Mouse (Mus musculus) limb, embryonic 14.5 days (tissue): ENCODE data around the gene Kdf1. TPM values are rescaled to one million over a fixed set of nuclear protein-coding genes. Genes with fewer than 3 reads are reported as not detected.

Source experiments
- ATAC-seq: fragments of 200-750 bp; cut with Nextera tagmentation; 2 replicates; pipeline ENCODE4 v1.8.0; 2017; ENCODE audit warnings: low read depth, moderate number of reproducible peaks, moderate TSS enrichment; ENCODE audit not compliant: low FRiP score
- DNase-seq: peaks from one replicate; pipeline ENCODE4 v3.0.0-alpha.2; 2015; ENCODE audit warnings: low spot score
- H3K27ac ChIP-seq: fragments of 300-500 bp; sonication (generic); replicated peaks from 2 replicates; pipeline ENCODE4 v1.5.1; 2014; ENCODE audit warnings: low read depth, mild to moderate bottlenecking, low read length, moderate library complexity, mixed read lengths
- H3K27me3 ChIP-seq: fragments of 300-500 bp; sonication (generic); 2 replicates; pipeline ENCODE4 v1.6.1; 2014; ENCODE audit warnings: low read length, mixed read lengths; ENCODE audit not compliant: control insufficient read depth, insufficient read depth
- H3K36me3 ChIP-seq: fragments of 300-500 bp; sonication (generic); 2 replicates; pipeline ENCODE4 v1.6.1; 2014; ENCODE audit warnings: mild to moderate bottlenecking, low read length, moderate library complexity, mixed read lengths; ENCODE audit not compliant: control insufficient read depth, insufficient read depth
- H3K4me1 ChIP-seq: fragments of 300-500 bp; sonication (generic); 2 replicates; pipeline ENCODE4 v1.6.1; 2014; ENCODE audit warnings: antibody characterized with exemption, low read length, mixed read lengths; ENCODE audit not compliant: control insufficient read depth, insufficient read depth
- H3K4me2 ChIP-seq: fragments of 300-500 bp; sonication (generic); replicated peaks from 2 replicates; pipeline ENCODE4 v1.6.1; 2014; ENCODE audit warnings: low read depth, mild to moderate bottlenecking, low read length, moderate library complexity; ENCODE audit not compliant: severe bottlenecking
- H3K4me3 ChIP-seq: fragments of 300-500 bp; sonication (generic); replicated peaks from 2 replicates; pipeline ENCODE4 v1.5.1; 2014; ENCODE audit warnings: low read length
- H3K9ac ChIP-seq: fragments of 300-500 bp; sonication (generic); 2 replicates; pipeline ENCODE4 v1.6.1; 2014; ENCODE audit warnings: mild to moderate bottlenecking, low read depth, low read length, moderate library complexity; ENCODE audit not compliant: severe bottlenecking
- H3K9me3 ChIP-seq: fragments of 300-500 bp; sonication (generic); 2 replicates; pipeline ENCODE4 v1.6.1; 2016; ENCODE audit warnings: low read length; ENCODE audit not compliant: control insufficient read depth
- POLR2A ChIP-seq: fragments of 200-500 bp; IDR thresholded peaks from 2 replicates; pipeline ENCODE4 v1.8.0; 2012; ENCODE audit warnings: inconsistent platforms, mild to moderate bottlenecking, moderate library complexity, borderline replicate concordance; ENCODE audit not compliant: insufficient read depth, insufficient read length; ENCODE audit errors: extremely low read depth
- WGBS: fragments of 180-500 bp; shearing (Covaris S2); extraction: QIAGEN DNeasy Blood & Tissue Kit; methylation state at CpG from one replicate; pipeline ENCODE4 v1.1.7; 2014; 5-methylcytosine and 5-hydroxymethylcytosine counted together
- polyA plus RNA-seq, 2 experiments: library from polyadenylated mRNA; depleted of rRNA in 1 of 2; stranded (reverse) in 1 of 2; unstranded in 1 of 2; fragments of >200 nt; fragmentation: Nextera tagmentation in 1 of 2; extraction: Ambion mirVana in 1 of 2; gene quantifications; 2 replicates each; pipeline versions ENCODE4 v1.2.1 to v1.2.3; 2012 to 2014

Gene Kdf1
- polyA plus RNA-seq, 2 experiments = 7.1 to 13.5 TPM

DNA sequence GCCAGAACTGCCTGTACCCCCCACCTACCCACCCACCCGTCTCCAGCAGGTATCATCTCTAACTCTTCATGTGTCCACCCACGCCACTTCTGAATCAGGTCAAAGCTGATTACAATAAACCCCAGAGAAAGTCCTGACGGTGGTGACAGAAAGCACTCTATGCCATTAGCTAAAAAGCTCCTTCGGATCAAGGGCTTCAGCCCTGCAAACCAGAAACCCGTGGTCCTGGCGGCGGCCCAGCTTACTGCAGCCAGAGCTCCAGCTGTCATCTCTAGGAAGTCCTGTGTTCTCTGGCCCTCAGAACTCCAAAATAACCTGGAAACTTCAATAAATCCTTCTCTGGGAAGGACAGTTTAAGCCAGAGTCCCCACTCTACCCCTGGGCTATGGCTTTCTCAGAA is 23.1 kb upstream of the Kdf1 start:
- WGBS = 36% methylated on average over 7 of the region's 7 CpGs

DNA sequence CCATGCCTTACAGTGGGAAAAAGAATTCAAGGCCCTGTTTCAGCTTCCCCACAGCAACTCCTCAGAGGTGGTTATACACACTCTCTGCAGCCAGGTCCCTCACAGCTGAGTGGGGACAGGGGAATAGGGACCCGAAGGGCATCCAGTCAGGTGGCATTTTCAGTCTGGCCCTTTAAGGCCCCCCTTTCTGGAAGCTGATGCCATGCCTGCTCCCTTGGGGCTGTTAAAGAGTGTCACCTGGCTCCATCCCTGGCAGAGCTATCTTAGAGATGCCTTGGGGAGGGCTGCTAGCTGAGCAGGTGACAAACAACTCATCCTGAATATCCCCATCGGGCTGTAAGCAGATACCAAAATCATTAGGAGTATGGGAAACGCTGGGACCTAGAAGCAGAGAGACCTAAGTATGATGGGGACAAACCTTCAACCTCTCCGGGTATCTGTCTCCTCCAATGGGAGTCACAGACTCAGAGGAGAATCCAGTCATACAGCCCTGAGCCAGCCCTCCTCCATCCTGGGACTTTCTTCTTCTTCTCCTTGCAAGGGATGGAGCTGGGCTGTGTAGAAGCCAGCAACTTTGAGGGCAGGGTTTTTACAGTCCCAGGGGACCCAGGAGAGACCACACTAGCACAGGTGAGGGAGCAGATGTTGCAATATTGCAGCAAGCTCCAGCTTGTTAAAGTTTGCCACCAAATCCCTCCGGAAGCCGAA is 21.9 kb upstream of the Kdf1 start:
- H3K4me3 ChIP-seq = peak overlapping the region; percentile 66
- no peak overlapping the region for H3K9ac ChIP-seq
- H3K27me3 ChIP-seq = peaks cover 54% of the 10 kb centered on the region
- H3K4me2 ChIP-seq = peak overlapping the region; percentile 99
- no peaks in the 10 kb centered on the region for H3K36me3 ChIP-seq
- TF ChIP-seq POLR2A = no peak
- ATAC-seq (no peak), DNase-seq (no peak)
- WGBS = 24% methylated on average over 6 of the region's 6 CpGs
- no peaks in the 10 kb centered on the region for H3K9me3 ChIP-seq
- no peak overlapping the region for H3K27ac ChIP-seq
- peaks cover 15% of the 10 kb centered on the region for H3K4me1 ChIP-seq

More for the DNA sequence above, 23.1 kb upstream of the Kdf1 start:
- Histone ChIP-seq H3K27me3 (peaks cover 52% of the 10 kb centered on the region), H3K4me3 (no peak overlapping the region), H3K27ac (no peak overlapping the region), H3K36me3 (no peaks in the 10 kb centered on the region), H3K9me3 (no peaks in the 10 kb centered on the region), H3K9ac (no peak overlapping the region), H3K4me2 (no peak overlapping the region), H3K4me1 (peaks cover 15% of the 10 kb centered on the region)
- DNase-seq (no peak), ATAC-seq (no peak)
- TF ChIP-seq POLR2A = no peak

DNA sequence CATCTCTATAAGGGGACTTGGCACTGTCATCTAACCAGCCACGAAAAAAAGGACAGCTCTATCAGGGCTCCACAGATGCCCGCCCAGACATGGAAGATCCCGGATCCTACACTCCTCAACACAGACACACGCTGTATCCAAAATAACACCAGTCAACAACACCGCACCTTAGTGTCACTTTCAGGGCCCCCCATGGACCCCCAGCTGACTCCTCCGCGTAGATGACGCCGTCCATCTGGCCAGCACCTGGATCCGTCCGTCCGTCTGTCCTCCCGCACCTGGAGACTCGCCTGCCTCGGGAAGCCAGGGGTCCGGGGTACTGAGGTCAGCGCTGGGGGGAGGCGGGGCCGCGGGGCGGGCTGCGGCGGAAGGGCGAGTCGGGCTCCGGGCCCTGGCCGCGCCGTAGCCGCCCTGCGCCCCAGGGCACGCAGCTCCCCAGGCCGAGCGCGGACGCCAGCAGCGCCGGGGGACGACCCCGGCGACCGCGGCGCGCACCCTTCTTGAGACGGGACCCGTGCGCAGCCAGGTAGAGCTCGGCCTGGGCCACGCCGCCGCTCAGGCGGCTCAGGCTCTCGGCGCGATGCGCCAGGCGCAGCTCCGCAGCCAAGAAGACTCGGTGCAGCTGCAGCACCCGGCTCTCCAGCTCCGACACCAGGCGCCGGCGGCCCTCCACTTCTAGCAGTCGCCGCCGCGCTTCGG is 21.2 kb upstream of the Kdf1 start:
- peak; percentile 6; the same call in 1 of the 2 replicates for ATAC-seq
- no peak overlapping the region for H3K27ac ChIP-seq
- H3K9ac ChIP-seq = peak overlapping the region; percentile 68
- under 1% methylated on average over 44 of the region's 70 CpGs for WGBS
- TF ChIP-seq POLR2A = no peak
- no peaks in the 10 kb centered on the region for H3K9me3 ChIP-seq
- H3K27me3 ChIP-seq = peaks cover 54% of the 10 kb centered on the region
- H3K36me3 ChIP-seq = no peaks in the 10 kb centered on the region
- H3K4me2 ChIP-seq = peak overlapping the region; percentile 99
- H3K4me1 ChIP-seq = peaks cover 15% of the 10 kb centered on the region
- DNase-seq = no peak
- peak overlapping the region; percentile 66 for H3K4me3 ChIP-seq

DNA sequence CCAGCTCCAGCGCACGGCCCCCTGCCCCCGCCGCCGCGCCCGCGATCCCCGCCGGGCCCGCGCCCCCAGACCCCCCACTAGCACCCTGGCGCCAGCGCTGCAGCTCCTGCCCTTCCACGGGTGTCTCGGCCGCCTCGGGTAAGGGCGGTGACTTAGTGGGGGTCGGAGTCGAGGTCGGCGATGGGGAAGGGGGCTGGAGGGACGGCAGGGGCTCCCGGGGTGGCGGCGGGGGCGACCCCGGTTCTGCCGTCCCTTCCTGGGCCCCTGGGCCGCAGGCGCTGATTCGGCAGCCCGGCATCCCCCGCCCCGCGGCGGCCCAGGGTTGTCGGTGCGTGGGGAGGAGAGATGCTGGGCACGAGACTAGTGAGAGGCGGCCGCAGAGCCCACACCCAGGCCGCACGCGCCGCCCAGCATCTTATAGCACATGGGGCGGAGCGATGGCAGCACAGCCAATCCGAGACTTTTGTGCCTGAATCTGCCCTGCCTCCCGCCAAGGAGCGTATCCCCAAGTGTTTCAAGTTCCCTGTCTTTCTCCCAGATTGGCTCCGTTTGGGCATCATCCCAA is 20.5 kb upstream of the Kdf1 start, which contains the start of gene Trnp1:
TSS of gene Trnp1 (minus strand) at position 391 of the 565 bp plus-strand sequence.
- ATAC-seq (peak; percentile 93), DNase-seq (peak; percentile 93)
- Histone ChIP-seq H3K9me3 (no peaks in the 10 kb centered on the region), H3K9ac (peak within 1 kb of the TSS; percentile 68), H3K36me3 (no peaks in the 10 kb centered on the region), H3K4me1 (peaks cover 15% of the 10 kb centered on the region), H3K4me3 (peak within 1 kb of the TSS; percentile 66), H3K27ac (no peak within 1 kb of the TSS), H3K4me2 (peak within 1 kb of the TSS; percentile 99), H3K27me3 (peaks cover 54% of the 10 kb centered on the region)
- WGBS = under 1% methylated on average over 32 of the region's 53 CpGs
- TF ChIP-seq POLR2A = 0 out of 2 replicates have a peak, but pooled peaks have one; percentile 24

DNA sequence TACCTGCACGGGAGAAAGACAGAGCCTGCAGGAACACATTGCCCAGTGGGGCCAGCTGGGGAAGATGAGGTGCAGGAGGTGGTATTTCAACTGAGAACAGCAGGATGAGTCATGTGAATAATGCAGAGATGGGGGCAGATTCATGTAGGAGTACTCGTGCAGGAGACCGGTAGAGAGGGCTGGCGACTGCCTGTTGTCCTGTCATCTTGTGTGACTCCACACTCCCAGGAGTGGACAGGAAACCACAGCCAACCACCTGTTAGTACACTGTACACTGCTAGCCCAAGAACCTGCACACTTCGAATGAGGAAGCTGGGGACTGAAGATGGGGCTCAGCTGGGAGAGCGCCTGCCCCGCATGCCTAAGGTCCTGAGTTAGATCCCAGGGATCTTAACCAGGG is 17.2 kb upstream of the Kdf1 start:
- Histone ChIP-seq H3K9ac (no peak overlapping the region), H3K4me2 (no peak overlapping the region), H3K9me3 (no peaks in the 10 kb centered on the region), H3K36me3 (no peaks in the 10 kb centered on the region), H3K4me3 (no peak overlapping the region), H3K4me1 (peaks cover 10% of the 10 kb centered on the region), H3K27ac (no peak overlapping the region), H3K27me3 (peaks cover 42% of the 10 kb centered on the region)
- no peak for TF ChIP-seq POLR2A
- no peak for ATAC-seq
- no peak for DNase-seq
- WGBS = 54% methylated on average over 7 of the region's 7 CpGs
